Mouse (Mus musculus) forebrain, embryonic 15.5 days (tissue): ENCODE measurements around the gene Edf1. TPM values are rescaled to one million over a fixed set of nuclear protein-coding genes. Genes with fewer than 3 reads are reported as not detected.
"Not testable (repeated sequence)": the region's sequence is repeated elsewhere in the genome, so short reads cannot be mapped to it uniquely, and the experiment has no call there.

Experiments
- ATAC-seq: fragments of 200-750 bp; cut with Nextera tagmentation; replicated peaks from 2 replicates; pipeline ENCODE4 v1.8.0; 2017; ENCODE audit warnings: mild to moderate bottlenecking, moderate TSS enrichment, moderate library complexity
- H3K27ac ChIP-seq: fragments of 300-500 bp; sonication (generic); replicated peaks from 2 replicates; pipeline ENCODE4 v1.5.1; 2015; ENCODE audit warnings: mild to moderate bottlenecking, inconsistent platforms
- H3K27me3 ChIP-seq: fragments of 300-500 bp; sonication (generic); 2 replicates; pipeline ENCODE4 v1.6.1; 2015; ENCODE audit warnings: inconsistent platforms
- H3K36me3 ChIP-seq: fragments of 300-500 bp; sonication (generic); 2 replicates; pipeline ENCODE4 v1.6.1; 2015; ENCODE audit warnings: mild to moderate bottlenecking, inconsistent platforms
- H3K4me1 ChIP-seq: fragments of 300-500 bp; sonication (generic); 2 replicates; pipeline ENCODE4 v1.6.1; 2015; ENCODE audit warnings: inconsistent platforms
- H3K4me2 ChIP-seq: fragments of 300-500 bp; sonication (generic); replicated peaks from 2 replicates; pipeline ENCODE4 v1.6.1; 2015; ENCODE audit warnings: mild to moderate bottlenecking, inconsistent platforms
- H3K4me3 ChIP-seq: fragments of 300-500 bp; sonication (generic); 2 replicates; pipeline ENCODE4 v1.5.1; 2015; ENCODE audit warnings: mild to moderate bottlenecking, inconsistent platforms
- H3K9ac ChIP-seq: fragments of 300-500 bp; sonication (generic); replicated peaks from 2 replicates; pipeline ENCODE4 v1.6.1; 2015; ENCODE audit warnings: mild to moderate bottlenecking, inconsistent platforms
- H3K9me3 ChIP-seq: fragments of 300-500 bp; sonication (generic); 2 replicates; pipeline ENCODE4 v1.6.1; 2016; ENCODE audit warnings: inconsistent platforms
- WGBS: fragments of 180-500 bp; shearing (Covaris S2); methylation state at CpG from one replicate; pipeline ENCODE4 v1.1.7; 2015; ENCODE audit warnings: mixed read lengths; 5-methylcytosine and 5-hydroxymethylcytosine counted together
- polyA plus RNA-seq: library from polyadenylated mRNA; unstranded; fragments of >200 nt; fragmentation: Nextera tagmentation; extraction: Ambion mirVana; gene quantifications from 2 replicates; pipeline ENCODE4 v1.2.1, GENCODE M21; 2015

Edf1 gene
- polyA plus RNA-seq, 1 experiment from 2014 or later = 368 TPM

DNA sequence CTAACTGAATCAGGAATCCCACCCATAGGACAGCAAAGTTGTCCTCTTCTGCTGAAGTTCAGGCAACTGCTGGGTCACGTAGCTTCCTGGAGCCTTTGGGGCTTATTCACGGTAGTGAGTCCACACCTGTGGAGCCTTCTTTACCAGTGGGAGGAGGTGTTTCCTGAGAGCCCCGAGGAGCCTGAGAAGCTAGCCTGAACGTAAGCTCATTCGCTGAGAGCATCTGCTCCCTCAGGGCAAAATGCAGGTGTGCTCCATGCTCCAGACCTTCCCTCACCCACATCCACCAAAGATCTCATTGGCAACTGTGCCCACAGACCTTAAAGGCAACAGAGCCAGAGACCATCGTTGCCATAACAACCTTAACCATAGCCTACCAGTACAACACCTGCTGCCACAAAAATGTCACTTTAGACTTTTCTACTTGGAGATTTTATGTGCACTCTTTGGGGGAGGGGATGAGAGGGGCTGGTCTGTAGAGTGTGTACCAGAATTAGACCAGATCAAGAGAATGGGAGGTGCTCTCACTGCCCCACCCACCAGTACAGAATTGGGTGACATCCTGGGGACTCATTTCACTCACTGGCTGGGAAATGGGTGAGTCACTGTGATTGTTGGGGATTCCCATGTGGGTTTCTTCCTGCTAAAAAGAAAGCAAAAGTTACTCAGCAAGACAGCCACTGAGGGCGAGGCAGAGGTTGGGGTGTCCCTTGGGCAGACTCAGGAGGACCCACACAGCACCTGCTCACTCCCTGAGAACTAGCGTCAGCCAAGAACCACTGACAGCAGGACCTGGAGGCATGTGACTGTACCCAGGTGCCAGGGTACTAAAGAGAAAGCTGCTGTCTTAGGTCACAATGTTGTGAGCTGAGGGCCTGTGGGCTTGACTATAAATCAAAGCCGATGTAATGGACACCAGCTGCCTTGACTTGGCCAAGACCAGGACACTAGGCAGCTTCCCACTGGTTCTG is 8.3 kb upstream of the Edf1 start:
- H3K27ac ChIP-seq = no peak overlapping the region
- WGBS = 79% methylated on average over 9 of the region's 9 CpGs
- peaks cover 15% of the 10 kb centered on the region for H3K4me1 ChIP-seq
- no peak overlapping the region for H3K4me3 ChIP-seq
- no peaks in the 10 kb centered on the region for H3K27me3 ChIP-seq
- no peak overlapping the region for H3K9ac ChIP-seq
- ATAC-seq = no peak
- H3K4me2 ChIP-seq = no peak overlapping the region
- no peaks in the 10 kb centered on the region for H3K9me3 ChIP-seq
- no peaks in the 10 kb centered on the region for H3K36me3 ChIP-seq

DNA sequence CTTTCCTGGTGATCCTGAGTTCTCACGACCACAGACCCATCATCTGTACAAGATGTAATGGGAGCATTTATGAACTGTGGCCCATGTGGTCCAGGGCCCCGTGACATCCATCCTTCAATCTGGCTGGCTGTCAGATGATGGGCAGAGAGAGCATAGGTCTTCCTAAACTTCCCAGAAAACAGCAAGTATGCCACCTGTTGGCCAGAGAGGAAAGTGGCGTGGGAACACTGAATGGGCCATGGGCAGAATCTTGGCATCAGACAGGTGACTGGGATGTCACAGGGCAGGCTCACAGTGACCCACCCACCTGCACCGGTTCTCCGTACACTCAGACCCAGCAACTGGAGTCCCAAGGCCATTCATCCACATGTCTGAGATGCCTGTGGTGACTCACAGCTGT is 6.5 kb upstream of the Edf1 start:
- peaks cover 9% of the 10 kb centered on the region for H3K4me1 ChIP-seq
- no peaks in the 10 kb centered on the region for H3K36me3 ChIP-seq
- H3K27me3 ChIP-seq = no peaks in the 10 kb centered on the region
- no peaks in the 10 kb centered on the region for H3K9me3 ChIP-seq
- H3K9ac ChIP-seq = no peak overlapping the region
- ATAC-seq = no peak
- 34% methylated on average over 5 of the region's 5 CpGs for WGBS
- no peak overlapping the region for H3K4me2 ChIP-seq
- H3K27ac ChIP-seq = no peak overlapping the region
- no peak overlapping the region for H3K4me3 ChIP-seq

DNA sequence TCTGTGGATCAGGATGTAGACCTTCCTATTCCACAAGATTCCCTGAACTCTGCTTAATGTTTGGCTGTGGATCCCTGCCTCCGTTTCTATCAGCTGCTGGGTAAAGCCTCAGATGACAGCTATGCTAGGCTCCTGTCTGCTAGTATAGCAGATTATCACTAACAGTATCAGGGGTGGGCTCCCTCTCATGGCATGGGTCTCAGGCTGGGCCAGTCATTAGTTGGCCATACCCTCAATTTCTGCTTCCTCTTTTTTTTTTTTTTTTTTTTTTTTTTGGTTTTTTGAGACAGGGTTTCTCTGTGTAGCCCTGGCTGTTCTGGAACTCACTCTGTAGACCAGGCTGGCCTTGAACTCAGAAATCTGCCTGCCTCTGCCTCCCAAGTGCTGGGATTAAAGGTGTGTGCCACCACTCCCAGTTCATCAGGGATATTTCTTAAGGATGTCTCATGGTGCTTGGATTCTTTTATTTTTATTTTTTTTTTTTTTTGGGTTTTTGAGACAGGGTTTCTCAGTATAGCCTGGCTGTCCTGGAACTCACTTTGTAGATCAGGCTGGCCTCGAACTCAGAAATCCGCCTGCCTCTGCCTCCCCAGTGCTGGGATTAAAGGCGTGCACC is 4.4 kb upstream of the Edf1 start:
- ATAC-seq, H3K36me3 ChIP-seq, H3K27ac ChIP-seq, H3K4me2 ChIP-seq, H3K9ac ChIP-seq, H3K4me3 ChIP-seq, H3K9me3 ChIP-seq, H3K27me3 ChIP-seq: not testable (repeated sequence)
- WGBS = 89% methylated on average over 4 of the region's 4 CpGs
- H3K4me1 ChIP-seq = peaks cover 11% of the 10 kb centered on the region

DNA sequence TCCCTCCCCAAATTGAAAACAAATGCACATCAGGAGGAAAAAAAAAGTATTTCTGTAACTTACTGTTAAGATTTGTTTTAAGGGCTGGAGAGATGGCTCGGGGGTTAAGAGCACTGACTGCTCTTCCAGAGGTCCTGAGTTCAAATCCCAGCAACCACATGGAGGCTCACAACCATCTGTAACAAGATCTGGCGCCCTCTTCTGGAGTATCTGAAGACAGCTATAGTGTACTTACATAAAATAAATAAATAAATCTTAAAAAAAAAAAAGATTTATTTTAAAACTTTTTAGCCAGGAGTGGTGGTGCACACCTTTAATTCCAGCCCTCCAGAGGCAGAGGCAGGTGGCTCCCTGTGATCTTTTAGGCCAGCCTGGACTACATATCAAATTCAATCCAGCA is 2.2 kb upstream of the Edf1 start:
- 50% methylated on average over 2 of the region's 2 CpGs for WGBS
- not testable (repeated sequence) for H3K9ac ChIP-seq, H3K9me3 ChIP-seq, H3K4me3 ChIP-seq, H3K36me3 ChIP-seq, H3K4me2 ChIP-seq, ATAC-seq, H3K27ac ChIP-seq, H3K27me3 ChIP-seq
- H3K4me1 ChIP-seq = peaks cover 25% of the 10 kb centered on the region

DNA sequence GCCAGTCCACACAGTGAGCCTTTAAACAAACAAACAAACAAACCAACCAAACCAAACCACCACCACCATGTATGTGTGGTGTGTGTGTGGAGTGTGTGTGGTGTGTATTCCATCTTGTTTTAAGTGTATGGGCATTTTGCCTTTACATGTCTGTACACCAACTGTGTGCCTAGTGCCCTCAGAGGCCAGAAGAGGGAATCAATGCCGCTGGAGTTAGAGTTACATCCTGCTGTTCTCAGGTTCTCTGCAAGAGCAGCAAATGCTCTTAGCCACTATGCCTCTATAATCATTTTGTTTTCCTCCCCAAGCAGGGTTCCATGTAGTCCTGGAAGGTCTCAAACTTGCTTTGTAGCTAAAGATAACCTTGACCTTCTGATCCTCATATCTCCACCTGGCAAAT is 1.4 kb upstream of the Edf1 start:
- no peak overlapping the region for H3K4me2 ChIP-seq
- no peaks in the 10 kb centered on the region for H3K9me3 ChIP-seq
- H3K9ac ChIP-seq = no peak overlapping the region
- peaks cover 25% of the 10 kb centered on the region for H3K4me1 ChIP-seq
- no peaks in the 10 kb centered on the region for H3K27me3 ChIP-seq
- H3K4me3 ChIP-seq = no peak overlapping the region; the same call in 1 of the 2 replicates
- 59% methylated on average over 1 of the region's 1 CpGs for WGBS
- H3K36me3 ChIP-seq = peaks cover 13% of the 10 kb centered on the region
- no peak overlapping the region for H3K27ac ChIP-seq
- ATAC-seq = no peak

DNA sequence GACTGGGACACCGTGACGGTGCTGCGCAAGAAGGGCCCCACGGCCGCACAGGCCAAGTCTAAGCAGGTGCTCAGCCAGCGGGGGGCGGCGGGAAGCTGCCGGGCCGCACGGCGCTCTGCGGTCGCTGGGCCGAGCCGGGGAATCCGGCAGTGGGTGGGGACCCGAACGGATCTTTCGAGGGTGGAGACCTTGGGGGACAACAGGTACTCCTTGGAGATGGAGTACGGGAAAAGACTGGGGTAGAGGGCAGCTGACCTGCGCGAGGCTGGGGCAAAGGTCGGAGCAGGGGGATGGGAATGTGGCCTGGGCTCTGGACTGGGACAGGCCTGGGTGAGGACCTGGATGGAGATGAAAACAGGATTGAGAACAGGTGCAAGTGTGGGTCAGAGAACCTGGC is 315 bp downstream of the Edf1 start:
- Histone ChIP-seq H3K9me3 (no peaks in the 10 kb centered on the region), H3K4me1 (peaks cover 25% of the 10 kb centered on the region), H3K27ac (peak overlapping the region; percentile 47), H3K4me3 (peak overlapping the region; percentile 68), H3K36me3 (peaks cover 30% of the 10 kb centered on the region), H3K27me3 (no peaks in the 10 kb centered on the region), H3K4me2 (peak overlapping the region; percentile 89), H3K9ac (peak overlapping the region; percentile 81)
- no peak; the same call in 1 of the 2 replicates for ATAC-seq
- WGBS = 0% methylated on average over 24 of the region's 24 CpGs

DNA sequence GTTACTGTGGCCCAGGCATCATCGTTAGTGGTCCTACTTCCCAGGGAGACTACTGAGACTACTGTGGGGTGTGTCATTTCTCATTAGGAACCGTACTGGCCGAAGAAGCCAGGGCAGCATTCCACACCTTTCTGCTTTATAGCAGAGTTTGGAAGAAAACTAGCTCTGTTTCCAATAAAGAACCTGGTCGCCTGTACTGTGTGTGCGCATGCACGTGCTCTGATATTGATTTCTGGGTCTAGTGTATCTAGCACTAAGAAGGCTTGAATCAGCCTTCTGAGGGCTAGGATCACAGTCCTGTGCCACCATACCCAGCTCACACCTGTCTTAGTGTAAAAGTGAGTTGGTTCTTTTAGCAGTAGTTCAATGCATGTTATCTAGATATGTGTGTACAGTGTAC is 1.1 kb downstream of the Edf1 start:
- Histone ChIP-seq H3K9ac (peak overlapping the region; percentile 81), H3K9me3 (no peaks in the 10 kb centered on the region), H3K4me3 (peak overlapping the region; percentile 68), H3K27me3 (no peaks in the 10 kb centered on the region), H3K36me3 (peaks cover 37% of the 10 kb centered on the region), H3K27ac (no peak overlapping the region), H3K4me1 (peaks cover 25% of the 10 kb centered on the region), H3K4me2 (peak overlapping the region; percentile 89)
- 63% methylated on average over 6 of the region's 6 CpGs for WGBS
- no peak for ATAC-seq

DNA sequence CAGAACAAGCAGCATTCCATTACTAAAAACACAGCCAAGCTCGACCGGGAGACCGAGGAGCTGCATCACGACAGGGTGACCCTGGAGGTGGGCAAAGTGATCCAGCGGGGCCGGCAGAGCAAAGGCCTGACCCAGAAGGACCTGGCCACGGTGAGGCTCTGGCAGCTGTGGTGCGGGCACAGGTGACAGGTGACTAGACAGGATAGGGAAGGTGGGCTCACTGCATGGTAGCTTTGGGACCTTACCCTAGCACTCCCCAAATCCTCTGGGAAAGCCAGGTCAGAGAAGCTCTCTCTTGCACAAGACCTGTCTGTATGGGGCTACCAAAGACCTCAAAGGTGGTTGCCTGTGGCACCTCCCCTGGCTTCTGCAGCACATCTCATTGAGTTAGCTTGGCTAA is 2.9 kb downstream of the Edf1 start:
- Histone ChIP-seq H3K4me3 (no peak overlapping the region), H3K9ac (no peak overlapping the region), H3K4me1 (peaks cover 25% of the 10 kb centered on the region), H3K4me2 (no peak overlapping the region), H3K27ac (no peak overlapping the region), H3K36me3 (peaks cover 52% of the 10 kb centered on the region), H3K27me3 (no peaks in the 10 kb centered on the region), H3K9me3 (no peaks in the 10 kb centered on the region)
- 92% methylated on average over 8 of the region's 8 CpGs for WGBS
- ATAC-seq = no peak

DNA sequence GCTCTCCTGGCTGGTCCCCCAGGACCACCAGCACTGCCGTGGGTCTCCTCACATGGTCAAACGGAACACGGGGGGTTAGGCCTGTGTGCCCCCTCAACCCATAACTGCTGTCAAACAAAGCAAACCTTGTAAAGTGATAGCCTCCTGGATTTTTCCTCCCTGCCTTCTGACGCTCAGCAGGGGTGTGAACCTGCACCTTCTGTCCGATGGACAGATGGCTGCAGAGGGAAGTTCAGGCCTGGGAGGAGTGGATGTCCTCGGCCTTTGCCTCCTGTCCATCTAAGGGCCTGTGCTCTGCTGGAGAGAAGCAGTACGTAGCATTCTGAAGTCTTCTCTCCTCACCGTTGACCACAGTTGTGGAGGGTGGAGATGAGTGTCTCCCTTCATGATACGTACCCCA is 4.3 kb downstream of the Edf1 start:
- Histone ChIP-seq H3K36me3 (peaks cover 52% of the 10 kb centered on the region), H3K4me3 (no peak overlapping the region), H3K4me2 (no peak overlapping the region), H3K4me1 (peaks cover 19% of the 10 kb centered on the region), H3K27me3 (no peaks in the 10 kb centered on the region), H3K9ac (no peak overlapping the region), H3K27ac (no peak overlapping the region), H3K9me3 (no peaks in the 10 kb centered on the region)
- ATAC-seq = no peak
- WGBS = 88% methylated on average over 9 of the region's 9 CpGs

DNA sequence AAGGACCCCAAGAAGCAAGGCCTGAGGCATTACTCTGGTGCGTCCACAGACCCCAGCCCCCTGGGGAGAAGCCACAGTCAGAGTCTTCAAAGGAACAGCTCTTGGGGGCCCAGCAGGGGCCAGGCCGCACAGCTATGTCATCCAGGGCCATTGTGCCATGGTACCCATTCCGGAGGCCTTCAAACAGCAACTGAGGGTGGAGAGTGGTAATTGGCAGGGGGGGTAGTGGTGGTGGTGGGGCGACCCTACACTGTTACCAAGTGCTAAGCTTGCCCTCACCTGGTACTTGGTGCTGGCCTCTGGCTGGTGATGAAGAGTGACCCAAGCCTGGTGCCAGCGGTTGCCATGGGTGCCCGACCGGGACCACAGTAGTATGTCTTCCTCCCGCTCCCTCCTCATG is 8.1 kb downstream of the Edf1 start:
- WGBS = 84% methylated on average over 8 of the region's 8 CpGs
- Histone ChIP-seq H3K4me3 (no peak overlapping the region), H3K27me3 (no peaks in the 10 kb centered on the region), H3K9ac (no peak overlapping the region), H3K4me2 (no peak overlapping the region), H3K36me3 (peaks cover 51% of the 10 kb centered on the region), H3K27ac (no peak overlapping the region), H3K4me1 (no peaks in the 10 kb centered on the region), H3K9me3 (no peaks in the 10 kb centered on the region)
- ATAC-seq = no peak

DNA sequence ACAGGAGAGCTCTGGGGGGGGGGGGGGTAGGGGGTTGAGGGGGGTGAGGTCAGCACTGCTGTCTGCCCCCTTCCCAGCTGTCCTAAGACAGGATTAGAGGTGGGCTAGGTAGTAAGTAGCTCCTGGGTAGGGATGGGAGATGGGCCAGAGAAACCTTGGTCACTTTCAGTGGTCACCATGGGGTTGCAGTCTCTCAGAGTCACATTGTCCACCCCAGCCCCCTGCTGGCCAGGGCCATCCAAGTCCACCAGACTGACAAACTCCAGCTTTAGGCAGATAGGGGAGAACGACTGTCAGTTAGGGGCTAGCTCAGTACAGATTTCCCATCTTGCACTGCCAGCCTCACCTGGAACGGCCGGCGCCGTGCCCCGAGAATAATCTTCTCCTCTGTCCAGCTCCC is 8.9 kb downstream of the Edf1 start:
- Histone ChIP-seq H3K27ac (no peak overlapping the region), H3K9ac (no peak overlapping the region), H3K4me3 (no peak overlapping the region), H3K9me3 (no peaks in the 10 kb centered on the region), H3K4me2 (no peak overlapping the region), H3K27me3 (no peaks in the 10 kb centered on the region), H3K36me3 (peaks cover 43% of the 10 kb centered on the region), H3K4me1 (no peaks in the 10 kb centered on the region)
- 83% methylated on average over 6 of the region's 6 CpGs for WGBS
- ATAC-seq = no peak

DNA sequence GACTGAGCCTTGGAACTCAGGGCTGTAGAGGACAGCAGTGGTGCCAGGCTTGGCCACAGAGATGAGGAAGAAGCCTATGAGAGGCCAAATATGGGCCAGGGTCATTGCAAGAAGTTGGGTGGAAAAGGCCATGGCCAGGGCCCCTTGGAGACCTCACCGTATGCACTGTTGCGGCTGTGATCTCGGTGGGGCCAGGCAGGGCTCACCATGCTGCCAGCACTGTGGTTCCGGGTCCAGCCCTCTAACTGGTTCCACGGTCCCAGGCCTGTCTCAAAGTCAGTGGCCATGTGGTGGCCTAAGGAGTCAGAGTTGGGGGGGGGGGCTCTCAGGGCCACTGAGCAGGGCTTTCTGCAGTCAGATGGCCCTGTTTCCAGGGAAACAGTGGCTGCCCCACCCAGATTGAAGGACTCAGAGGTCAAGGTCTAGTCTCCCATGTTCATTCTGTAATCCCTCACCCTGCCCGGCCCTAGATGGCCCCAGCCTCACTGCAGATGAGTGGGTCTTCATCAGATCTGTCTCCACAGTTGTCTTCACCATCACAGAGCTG is 10.9 kb downstream of the Edf1 start:
- Histone ChIP-seq H3K27me3 (no peaks in the 10 kb centered on the region), H3K27ac (no peak overlapping the region), H3K4me3 (no peak overlapping the region), H3K4me2 (no peak overlapping the region), H3K36me3 (peaks cover 24% of the 10 kb centered on the region), H3K9me3 (no peaks in the 10 kb centered on the region), H3K9ac (no peak overlapping the region), H3K4me1 (peaks cover 9% of the 10 kb centered on the region)
- 92% methylated on average over 6 of the region's 6 CpGs for WGBS
- no peak for ATAC-seq
